Mouse (Mus musculus): Measurements from ENCODE around the gene March9. TPM values are rescaled to one million over a fixed set of nuclear protein-coding genes. Genes with fewer than 3 reads are reported as not detected.
A peak's percentile ranks its signal among the peaks of the same experiment; 100 is the strongest.

The March9 gene
- polyA plus RNA-seq (2012; ENCODE audit: insufficient read depth, insufficient read length, missing spikeins), result 1.2 and 1.7 TPM in 2 replicates

DNA sequence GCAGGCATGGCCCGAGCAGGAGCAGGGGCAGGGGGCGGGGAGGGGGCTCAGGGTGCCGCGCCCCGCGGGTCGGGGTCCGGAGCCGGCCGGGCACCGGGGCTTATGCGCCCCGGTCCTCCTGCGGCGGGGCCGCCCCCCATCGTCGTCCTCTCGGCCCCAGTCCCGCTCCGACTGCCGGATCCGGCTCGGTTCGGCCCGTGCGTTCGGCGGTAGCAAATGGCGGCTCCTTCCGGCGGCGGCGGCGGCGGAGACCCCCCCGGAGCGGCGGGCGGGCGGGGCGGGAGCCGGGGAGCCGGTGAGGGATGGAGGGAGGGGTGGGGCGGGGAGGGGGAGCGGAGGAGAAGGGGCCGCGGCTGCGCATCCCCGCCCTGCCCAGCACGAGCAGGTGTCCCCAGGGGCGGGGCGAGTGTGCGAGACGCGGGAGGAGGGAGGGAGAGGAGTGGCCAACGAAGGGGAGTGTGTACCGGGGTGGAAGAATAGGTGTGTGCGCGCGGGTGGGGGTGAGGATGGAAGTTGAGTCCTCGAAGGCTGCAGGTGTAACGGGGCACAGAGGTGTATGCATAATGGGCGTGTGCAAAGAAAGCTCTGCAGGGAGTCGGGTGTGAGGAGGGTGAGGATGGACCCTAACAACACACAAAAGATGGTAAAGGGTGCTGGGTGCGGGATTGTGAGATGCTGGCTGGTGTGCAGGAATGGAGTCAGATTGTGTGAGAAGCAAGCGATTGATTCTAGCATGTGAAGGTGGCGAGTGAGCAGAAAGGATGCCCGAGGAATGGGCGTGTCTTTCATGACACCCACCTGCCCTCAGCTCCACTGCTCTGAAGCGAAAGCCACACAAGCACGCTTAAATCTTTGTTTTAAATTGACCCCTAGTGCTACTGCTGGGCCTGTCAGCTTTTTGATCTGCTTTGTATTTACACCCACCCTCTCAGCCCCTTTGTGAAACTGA lies at the start of gene March9:
March9 (minus strand) TSS at position 217 of the 949 bp plus-strand sequence.
- H3K4me3 ChIP-seq (ENCODE audit: insufficient read depth, low read length), result peak within 1 kb of the TSS; percentile 49
- no peak within 1 kb of the TSS for H3K27ac ChIP-seq (ENCODE audit: insufficient read depth, low read depth, low read length)
- H3K4me1 ChIP-seq (ENCODE audit: control insufficient read depth, insufficient read depth, low read length), result peaks cover 15% of the 10 kb centered on the region
- TF ChIP-seq CTCF (IDR thresholded peaks at IDR 0.05; ENCODE audit: low read depth, low read length) (no peak), POLR2A (IDR thresholded peaks at IDR 0.05; ENCODE audit: borderline replicate concordance, low read depth, low read length) (no peak)

DNA sequence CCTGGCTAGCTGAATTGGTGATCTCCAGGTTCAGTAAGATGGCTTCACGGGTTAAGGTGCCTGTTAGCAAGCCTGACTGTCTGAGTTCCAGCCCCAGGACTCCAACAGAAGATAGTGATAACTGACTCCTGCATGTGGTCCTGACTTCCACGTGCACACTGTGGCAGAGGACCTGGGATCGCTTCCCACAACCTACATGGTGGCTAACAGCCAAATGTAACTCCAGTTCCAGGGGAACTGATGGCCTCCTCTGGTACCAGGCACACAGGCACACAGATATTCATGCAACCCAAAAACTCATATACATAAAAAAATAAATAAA lies 48.2 kb upstream of the March9 start:
- H3K4me3 ChIP-seq (ENCODE audit: insufficient read depth, low read length), result no peak overlapping the region
- H3K27ac ChIP-seq (ENCODE audit: insufficient read depth, low read depth, low read length), result no peak overlapping the region
- H3K4me1 ChIP-seq (ENCODE audit: control insufficient read depth, insufficient read depth, low read length), result peaks cover 13% of the 10 kb centered on the region
- TF ChIP-seq POLR2A (IDR thresholded peaks at IDR 0.05; ENCODE audit: borderline replicate concordance, low read depth, low read length), result no peak
- no peak for TF ChIP-seq CTCF (IDR thresholded peaks at IDR 0.05; ENCODE audit: low read depth, low read length)

DNA sequence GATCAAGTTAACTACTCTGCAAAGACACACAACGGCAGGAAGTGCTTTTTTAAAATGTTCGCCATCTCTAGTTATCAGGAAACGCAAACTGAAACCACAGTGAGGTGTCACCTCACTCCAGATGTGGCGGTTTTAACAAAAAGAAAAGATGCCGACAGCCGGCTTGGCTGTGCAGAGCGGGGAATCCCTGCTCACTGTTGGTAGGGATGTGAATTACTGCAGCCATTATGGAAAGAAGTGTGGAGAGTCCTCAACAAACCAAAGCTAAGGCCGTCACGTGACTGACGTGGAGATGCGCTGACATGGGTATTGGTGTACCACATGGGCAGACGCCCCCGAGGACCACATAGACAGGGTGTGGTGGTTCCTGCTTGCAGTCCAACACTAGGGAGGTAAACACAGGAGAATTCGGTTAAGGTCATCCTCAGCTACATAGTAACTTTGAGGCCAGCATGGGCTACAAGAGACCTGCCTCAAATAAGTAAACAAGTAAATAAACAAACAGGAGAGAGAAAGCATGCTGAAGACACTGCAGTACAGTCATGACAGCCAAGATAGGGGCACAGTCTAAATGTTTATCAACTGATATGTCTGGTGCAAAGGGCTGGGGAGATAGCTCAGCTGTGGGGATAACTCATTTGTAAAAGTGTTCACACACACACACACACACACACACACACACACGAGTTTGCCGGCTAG lies 47.7 kb upstream of the March9 start:
- Histone ChIP-seq H3K4me3 (ENCODE audit: insufficient read depth, low read length) (no peak overlapping the region), H3K4me1 (ENCODE audit: control insufficient read depth, insufficient read depth, low read length) (peaks cover 16% of the 10 kb centered on the region), H3K27ac (ENCODE audit: insufficient read depth, low read depth, low read length) (no peak overlapping the region)
- TF ChIP-seq CTCF (IDR thresholded peaks at IDR 0.05; ENCODE audit: low read depth, low read length), result no peak
- TF ChIP-seq POLR2A (IDR thresholded peaks at IDR 0.05; ENCODE audit: borderline replicate concordance, low read depth, low read length), result no peak

DNA sequence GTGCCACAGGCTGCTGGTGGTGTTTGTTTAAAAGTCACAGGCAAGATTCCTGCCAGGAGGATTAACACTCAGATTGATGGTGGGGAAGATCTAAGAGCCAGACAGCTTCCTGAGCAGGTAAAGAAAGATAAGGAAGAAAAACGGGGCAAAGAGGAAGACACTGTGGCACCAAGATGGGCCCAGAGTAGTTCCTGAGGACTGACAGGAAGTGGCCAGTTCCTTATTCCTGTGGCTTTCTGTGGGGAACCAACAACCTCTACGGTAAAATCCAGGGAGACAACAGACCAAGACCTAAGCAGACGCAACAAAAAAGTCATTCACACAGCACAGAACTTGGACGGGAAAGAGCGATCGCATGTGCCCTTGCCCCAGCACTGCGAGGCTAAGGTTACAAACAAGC lies 43.6 kb upstream of the March9 start:
- H3K4me3 ChIP-seq (ENCODE audit: insufficient read depth, low read length), result peak overlapping the region; percentile 32
- TF ChIP-seq POLR2A (IDR thresholded peaks at IDR 0.05; ENCODE audit: borderline replicate concordance, low read depth, low read length) (no peak), CTCF (IDR thresholded peaks at IDR 0.05; ENCODE audit: low read depth, low read length) (no peak)

DNA sequence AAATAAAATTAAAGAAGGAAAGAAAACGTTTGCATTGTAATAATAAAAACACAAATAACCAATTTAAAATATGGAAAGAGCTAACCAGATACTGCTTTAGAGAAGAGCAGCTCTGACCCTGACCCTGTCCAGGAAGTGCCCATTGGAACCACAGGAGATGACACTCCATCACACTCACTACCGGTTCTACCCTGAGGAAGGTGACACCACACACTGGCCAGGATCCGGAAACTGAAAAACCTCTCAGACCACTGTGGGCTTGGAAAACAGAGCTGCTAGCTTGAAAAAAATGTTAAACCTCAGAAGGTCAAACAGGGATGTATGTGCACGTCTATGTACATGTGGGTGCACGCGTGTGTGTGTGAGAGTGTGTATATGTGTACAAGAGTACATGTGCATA lies 41.2 kb upstream of the March9 start:
- H3K4me3 ChIP-seq (ENCODE audit: insufficient read depth, low read length), result no peak overlapping the region
- H3K27ac ChIP-seq (ENCODE audit: insufficient read depth, low read depth, low read length), result no peak overlapping the region
- peaks cover 16% of the 10 kb centered on the region for H3K4me1 ChIP-seq (ENCODE audit: control insufficient read depth, insufficient read depth, low read length)
- TF ChIP-seq CTCF (IDR thresholded peaks at IDR 0.05; ENCODE audit: low read depth, low read length), result no peak
- TF ChIP-seq POLR2A (IDR thresholded peaks at IDR 0.05; ENCODE audit: borderline replicate concordance, low read depth, low read length), result no peak

More for the DNA sequence above, 43.6 kb upstream of the March9 start:
- H3K4me1 ChIP-seq (ENCODE audit: control insufficient read depth, insufficient read depth, low read length), result peaks cover 16% of the 10 kb centered on the region
- peak overlapping the region; percentile 24 for H3K27ac ChIP-seq (ENCODE audit: insufficient read depth, low read depth, low read length)

DNA sequence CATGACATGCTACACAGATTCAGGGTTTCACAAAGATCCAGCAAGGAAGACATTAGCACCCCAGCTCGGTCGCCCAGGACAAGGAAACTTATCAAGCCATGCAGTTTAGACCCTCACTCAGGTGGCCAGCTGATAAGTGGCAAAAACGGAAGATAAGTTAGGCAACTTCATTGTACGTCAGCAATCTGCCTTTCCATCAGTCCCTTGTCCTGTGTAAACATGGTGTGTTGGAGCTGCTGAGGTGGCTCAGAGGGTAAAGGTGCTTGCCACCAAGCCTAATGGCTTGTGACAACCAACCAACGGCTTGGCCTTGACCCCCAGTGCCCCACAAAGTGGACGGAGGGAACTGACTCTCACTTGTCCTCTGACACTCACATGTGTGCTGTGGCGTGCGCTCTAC lies 40.4 kb upstream of the March9 start:
- no peak for TF ChIP-seq POLR2A (IDR thresholded peaks at IDR 0.05; ENCODE audit: borderline replicate concordance, low read depth, low read length)
- no peak for TF ChIP-seq CTCF (IDR thresholded peaks at IDR 0.05; ENCODE audit: low read depth, low read length)
- Histone ChIP-seq H3K4me1 (ENCODE audit: control insufficient read depth, insufficient read depth, low read length) (peaks cover 16% of the 10 kb centered on the region), H3K27ac (ENCODE audit: insufficient read depth, low read depth, low read length) (no peak overlapping the region), H3K4me3 (ENCODE audit: insufficient read depth, low read length) (no peak overlapping the region)

DNA sequence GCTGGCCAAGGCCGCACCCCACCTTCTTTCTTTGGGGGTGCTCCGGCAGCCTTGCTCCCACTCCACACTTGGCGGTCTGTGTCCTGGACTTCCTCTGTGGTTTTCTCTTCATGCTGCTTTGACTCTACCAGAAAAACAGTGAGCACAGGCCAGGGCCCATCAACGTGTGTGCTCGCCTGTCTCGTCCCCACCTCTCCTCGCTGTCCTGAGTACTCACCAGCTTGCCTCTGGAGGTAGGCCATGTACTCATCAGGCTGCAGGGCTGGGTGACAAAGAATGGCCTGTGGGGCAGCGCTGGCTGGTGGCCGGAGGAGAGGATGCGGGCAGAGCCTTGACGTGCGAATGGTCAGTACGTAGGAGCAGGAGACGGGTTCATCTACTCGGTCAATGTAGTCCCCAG lies 39.9 kb upstream of the March9 start:
- Histone ChIP-seq H3K4me1 (ENCODE audit: control insufficient read depth, insufficient read depth, low read length) (peaks cover 16% of the 10 kb centered on the region), H3K4me3 (ENCODE audit: insufficient read depth, low read length) (no peak overlapping the region), H3K27ac (ENCODE audit: insufficient read depth, low read depth, low read length) (no peak overlapping the region)
- TF ChIP-seq CTCF (IDR thresholded peaks at IDR 0.05; ENCODE audit: low read depth, low read length) (no peak), POLR2A (IDR thresholded peaks at IDR 0.05; ENCODE audit: borderline replicate concordance, low read depth, low read length) (no peak)

DNA sequence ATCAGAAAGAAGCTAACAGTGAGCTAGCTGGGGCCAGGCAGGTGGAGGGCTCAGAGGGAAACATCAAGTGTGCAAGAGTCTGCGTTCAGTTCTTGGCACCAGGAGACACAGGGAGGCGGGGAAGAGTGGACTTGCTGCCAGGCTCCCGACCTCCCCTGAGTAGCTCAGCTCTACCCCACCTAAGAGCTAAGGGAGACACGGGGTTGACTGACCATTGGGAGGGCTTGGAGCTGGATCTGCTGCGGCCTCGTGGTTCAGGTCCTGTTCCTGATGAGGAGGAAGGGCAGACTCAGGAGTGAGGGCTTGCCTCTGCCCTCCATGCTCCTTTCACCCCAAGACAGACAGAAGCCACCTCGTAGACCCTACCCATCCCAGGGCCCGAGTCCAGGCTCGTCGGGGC lies 39.2 kb upstream of the March9 start:
- no peak overlapping the region for H3K4me3 ChIP-seq (ENCODE audit: insufficient read depth, low read length)
- H3K4me1 ChIP-seq (ENCODE audit: control insufficient read depth, insufficient read depth, low read length), result peaks cover 13% of the 10 kb centered on the region
- TF ChIP-seq CTCF (IDR thresholded peaks at IDR 0.05; ENCODE audit: low read depth, low read length) (no peak), POLR2A (IDR thresholded peaks at IDR 0.05; ENCODE audit: borderline replicate concordance, low read depth, low read length) (no peak)
- H3K27ac ChIP-seq (ENCODE audit: insufficient read depth, low read depth, low read length), result no peak overlapping the region

DNA sequence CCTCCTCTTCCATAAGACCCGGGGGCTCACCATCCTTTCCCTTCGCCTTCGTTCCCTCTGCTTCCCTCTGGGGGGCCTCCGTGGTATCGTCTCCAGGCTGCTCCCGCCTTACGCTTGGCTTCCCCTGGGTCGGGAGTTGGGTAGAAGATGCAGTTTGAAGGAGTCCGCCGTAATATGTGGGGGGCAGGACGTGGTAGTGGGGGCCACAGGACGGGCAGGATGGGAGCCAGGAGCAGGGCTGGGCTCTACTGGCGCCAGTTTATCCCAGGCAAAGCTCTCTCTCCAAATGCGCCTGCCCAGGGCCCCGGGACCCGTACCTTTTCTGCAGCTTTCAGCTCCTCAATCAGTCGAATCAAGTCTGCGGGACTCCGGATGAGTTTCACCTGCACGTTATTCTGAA lies 38.5 kb upstream of the March9 start:
- TF ChIP-seq POLR2A (IDR thresholded peaks at IDR 0.05; ENCODE audit: borderline replicate concordance, low read depth, low read length), result no peak
- no peak for TF ChIP-seq CTCF (IDR thresholded peaks at IDR 0.05; ENCODE audit: low read depth, low read length)
- Histone ChIP-seq H3K4me1 (ENCODE audit: control insufficient read depth, insufficient read depth, low read length) (peaks cover 6% of the 10 kb centered on the region), H3K27ac (ENCODE audit: insufficient read depth, low read depth, low read length) (no peak overlapping the region), H3K4me3 (ENCODE audit: insufficient read depth, low read length) (no peak overlapping the region)

DNA sequence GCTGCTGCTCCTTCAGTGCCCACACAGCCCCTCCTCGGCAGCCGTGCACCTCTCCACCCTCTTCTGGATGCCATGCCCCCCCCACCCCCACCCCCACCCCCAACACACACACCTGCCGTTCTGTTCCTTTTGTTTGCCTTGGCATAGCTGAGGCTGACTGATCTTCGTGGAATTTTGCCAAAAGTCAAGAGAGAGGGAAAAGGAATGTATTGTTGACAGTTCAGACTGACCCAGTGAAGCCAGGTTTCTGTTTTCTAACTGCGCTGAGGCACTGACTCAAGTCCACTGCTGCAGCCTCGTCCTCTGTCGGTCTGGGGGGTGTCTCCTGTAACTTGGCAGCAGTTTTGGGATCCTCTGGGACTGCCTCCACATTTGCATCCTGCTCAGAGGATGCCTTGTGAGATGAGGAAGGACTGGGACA lies 34.4 kb upstream of the March9 start:
- H3K4me3 ChIP-seq (ENCODE audit: insufficient read depth, low read length), result no peak overlapping the region
- H3K27ac ChIP-seq (ENCODE audit: insufficient read depth, low read depth, low read length), result no peak overlapping the region
- TF ChIP-seq CTCF (IDR thresholded peaks at IDR 0.05; ENCODE audit: low read depth, low read length), result no peak
- no peak for TF ChIP-seq POLR2A (IDR thresholded peaks at IDR 0.05; ENCODE audit: borderline replicate concordance, low read depth, low read length)
- H3K4me1 ChIP-seq (ENCODE audit: control insufficient read depth, insufficient read depth, low read length), result no peaks in the 10 kb centered on the region

All from bone marrow macrophage, adult 2 months (primary cell).